Mouse (Mus musculus): ENCODE results near the gene Mlxip.

DNA sequence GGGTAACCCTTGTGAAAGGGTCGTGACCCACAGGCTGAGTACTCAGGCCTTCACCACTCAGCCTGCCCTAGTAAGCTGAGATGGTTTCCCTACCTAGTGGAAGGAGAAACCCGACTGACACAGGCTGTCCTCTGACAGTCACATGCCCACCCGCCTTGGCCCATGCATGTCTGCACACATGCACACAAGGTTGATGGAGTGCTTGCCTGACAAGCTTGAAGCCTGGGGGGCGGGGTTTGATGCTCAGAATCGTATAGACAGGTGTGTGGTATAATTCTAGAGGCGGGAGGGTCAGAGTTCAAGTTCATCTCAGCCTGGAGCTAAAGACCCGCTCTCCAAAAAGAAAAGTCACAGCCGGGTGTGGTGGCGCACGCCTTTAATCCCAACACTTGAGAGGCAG lies 19.3 kb upstream of the Mlxip start:
- no peak for TF ChIP-seq CTCF (IDR thresholded peaks at IDR 0.05; ENCODE audit: low read depth)
- no peak for TF ChIP-seq EP300 (IDR thresholded peaks at IDR 0.05; ENCODE audit: low read depth)
